Mouse (Mus musculus): ENCODE measurements around the gene Pidd1. TPM values are rescaled to one million over a fixed set of nuclear protein-coding genes. Genes with fewer than 3 reads are reported as not detected.
A peak's percentile ranks its signal among the peaks of the same experiment; 100 is the strongest.

Pidd1 gene
- polyA plus RNA-seq, 1 experiment from 2014 or later: 9.7 TPM

- H3K9me3 ChIP-seq (replicated peaks; ENCODE audit: control insufficient read depth, low read length): no peaks in the 10 kb centered on the region
- peak overlapping the region; percentile 80 for H3K4me2 ChIP-seq (ENCODE audit: low read depth, low read length)
- H3K9ac ChIP-seq (ENCODE audit: low read length): peak overlapping the region; percentile 88
- peaks cover 44% of the 10 kb centered on the region for H3K4me1 ChIP-seq (ENCODE audit: control insufficient read depth, insufficient read depth, low read length)
- peaks cover 27% of the 10 kb centered on the region for H3K36me3 ChIP-seq (ENCODE audit: control insufficient read depth, insufficient read depth)
- peak overlapping the region; percentile 79 for H3K4me3 ChIP-seq (ENCODE audit: low read length)
- peak overlapping the region; percentile 94 for H3K27ac ChIP-seq (ENCODE audit: low read length)
- 3% methylated on average over 8 of the region's 8 CpGs for WGBS
- peaks cover 11% of the 10 kb centered on the region for H3K27me3 ChIP-seq (ENCODE audit: control insufficient read depth, insufficient read depth, low read length)
- ATAC-seq (replicated peaks; ENCODE audit: extremely low read depth, insufficient read depth, low FRiP score): peak; percentile 75
These were observed 24.8 kb upstream of the Pidd1 start for GRCm38 (mm10) chr7:141468522-141469211.

- Histone ChIP-seq H3K27me3 (ENCODE audit: control insufficient read depth, insufficient read depth, low read length) (peaks cover 16% of the 10 kb centered on the region), H3K4me2 (ENCODE audit: low read depth, low read length) (peak overlapping the region; percentile 80), H3K4me1 (ENCODE audit: control insufficient read depth, insufficient read depth, low read length) (peaks cover 40% of the 10 kb centered on the region), H3K9ac (ENCODE audit: low read length) (peak overlapping the region; percentile 88), H3K4me3 (ENCODE audit: low read length) (peak overlapping the region; percentile 79), H3K27ac (ENCODE audit: low read length) (peak overlapping the region; percentile 94), H3K9me3 (replicated peaks; ENCODE audit: control insufficient read depth, low read length) (no peaks in the 10 kb centered on the region), H3K36me3 (ENCODE audit: control insufficient read depth, insufficient read depth) (peaks cover 27% of the 10 kb centered on the region)
- WGBS: 13% methylated on average over 5 of the region's 5 CpGs
- ATAC-seq (replicated peaks; ENCODE audit: extremely low read depth, insufficient read depth, low FRiP score): no peak
These were observed 24.3 kb upstream of the Pidd1 start for GRCm38 (mm10) chr7:141468164-141468521.

- Histone ChIP-seq H3K9me3 (replicated peaks; ENCODE audit: control insufficient read depth, low read length) (no peaks in the 10 kb centered on the region), H3K27me3 (ENCODE audit: control insufficient read depth, insufficient read depth, low read length) (peaks cover 22% of the 10 kb centered on the region), H3K9ac (ENCODE audit: low read length) (peak within 1 kb of the TSS; percentile 88), H3K27ac (ENCODE audit: low read length) (peak within 1 kb of the TSS; percentile 94), H3K36me3 (ENCODE audit: control insufficient read depth, insufficient read depth) (peaks cover 23% of the 10 kb centered on the region), H3K4me2 (ENCODE audit: low read depth, low read length) (peak within 1 kb of the TSS; percentile 80), H3K4me3 (ENCODE audit: low read length) (peak within 1 kb of the TSS; percentile 79), H3K4me1 (ENCODE audit: control insufficient read depth, insufficient read depth, low read length) (peaks cover 40% of the 10 kb centered on the region)
- under 1% methylated on average over 52 of the region's 52 CpGs for WGBS
- peak; percentile 77 for ATAC-seq (replicated peaks; ENCODE audit: extremely low read depth, insufficient read depth, low FRiP score)
These were observed 23.6 kb upstream of the Pidd1 start, which contains the start of gene Cd151 for GRCm38 (mm10) chr7:141467230-141468030. Cd151 (plus strand) TSS chr7:141467392.

- H3K9me3 ChIP-seq (replicated peaks; ENCODE audit: control insufficient read depth, low read length): no peaks in the 10 kb centered on the region
- H3K27ac ChIP-seq (ENCODE audit: low read length): peak overlapping the region; percentile 94
- no peak for ATAC-seq (replicated peaks; ENCODE audit: extremely low read depth, insufficient read depth, low FRiP score)
- H3K27me3 ChIP-seq (ENCODE audit: control insufficient read depth, insufficient read depth, low read length): peaks cover 27% of the 10 kb centered on the region
- H3K4me2 ChIP-seq (ENCODE audit: low read depth, low read length): peak overlapping the region; percentile 80
- H3K36me3 ChIP-seq (ENCODE audit: control insufficient read depth, insufficient read depth): peaks cover 19% of the 10 kb centered on the region
- H3K4me1 ChIP-seq (ENCODE audit: control insufficient read depth, insufficient read depth, low read length): peaks cover 47% of the 10 kb centered on the region
- H3K9ac ChIP-seq (ENCODE audit: low read length): peak overlapping the region; percentile 88
- H3K4me3 ChIP-seq (ENCODE audit: low read length): peak overlapping the region; percentile 79
- WGBS: 62% methylated on average over 10 of the region's 10 CpGs
These were observed 22.9 kb upstream of the Pidd1 start for GRCm38 (mm10) chr7:141466607-141467148.

- Histone ChIP-seq H3K27ac (ENCODE audit: low read length) (peak overlapping the region; percentile 41), H3K4me3 (ENCODE audit: low read length) (no peak overlapping the region), H3K9me3 (replicated peaks; ENCODE audit: control insufficient read depth, low read length) (no peaks in the 10 kb centered on the region), H3K4me2 (ENCODE audit: low read depth, low read length) (no peak overlapping the region), H3K9ac (ENCODE audit: low read length) (no peak overlapping the region), H3K36me3 (ENCODE audit: control insufficient read depth, insufficient read depth) (peaks cover 13% of the 10 kb centered on the region), H3K27me3 (ENCODE audit: control insufficient read depth, insufficient read depth, low read length) (peaks cover 27% of the 10 kb centered on the region), H3K4me1 (ENCODE audit: control insufficient read depth, insufficient read depth, low read length) (peaks cover 51% of the 10 kb centered on the region)
- ATAC-seq (replicated peaks; ENCODE audit: extremely low read depth, insufficient read depth, low FRiP score): no peak
- 63% methylated on average over 7 of the region's 7 CpGs for WGBS
These were observed 22.2 kb upstream of the Pidd1 start for GRCm38 (mm10) chr7:141466045-141466394.

GRCm38 (mm10) chr7:141465388-141466044 lies 21.7 kb upstream of the Pidd1 start:
- WGBS: 36% methylated on average over 8 of the region's 10 CpGs
- peaks cover 51% of the 10 kb centered on the region for H3K4me1 ChIP-seq (ENCODE audit: control insufficient read depth, insufficient read depth, low read length)
- peak overlapping the region; percentile 41 for H3K27ac ChIP-seq (ENCODE audit: low read length)
- H3K4me3 ChIP-seq (ENCODE audit: low read length): no peak overlapping the region; the same call in 1 of the 2 replicates
- H3K27me3 ChIP-seq (ENCODE audit: control insufficient read depth, insufficient read depth, low read length): peaks cover 31% of the 10 kb centered on the region
- no peak for ATAC-seq (replicated peaks; ENCODE audit: extremely low read depth, insufficient read depth, low FRiP score)
- H3K9ac ChIP-seq (ENCODE audit: low read length): no peak overlapping the region; the same call in 1 of the 2 replicates
- H3K4me2 ChIP-seq (ENCODE audit: low read depth, low read length): peak overlapping the region; percentile 56; the same call in 1 of the 2 replicates
- peaks cover 9% of the 10 kb centered on the region for H3K36me3 ChIP-seq (ENCODE audit: control insufficient read depth, insufficient read depth)
- H3K9me3 ChIP-seq (replicated peaks; ENCODE audit: control insufficient read depth, low read length): no peaks in the 10 kb centered on the region

- H3K9me3 ChIP-seq (replicated peaks; ENCODE audit: control insufficient read depth, low read length): no peaks in the 10 kb centered on the region
- WGBS: 11% methylated on average over 38 of the region's 38 CpGs
- H3K4me2 ChIP-seq (ENCODE audit: low read depth, low read length): peak overlapping the region; percentile 56
- H3K4me1 ChIP-seq (ENCODE audit: control insufficient read depth, insufficient read depth, low read length): peaks cover 45% of the 10 kb centered on the region
- H3K4me3 ChIP-seq (ENCODE audit: low read length): peak overlapping the region; percentile 36
- H3K9ac ChIP-seq (ENCODE audit: low read length): peak overlapping the region; percentile 58
- ATAC-seq (replicated peaks; ENCODE audit: extremely low read depth, insufficient read depth, low FRiP score): no peak
- peak overlapping the region; percentile 74 for H3K27ac ChIP-seq (ENCODE audit: low read length)
- peaks cover 32% of the 10 kb centered on the region for H3K27me3 ChIP-seq (ENCODE audit: control insufficient read depth, insufficient read depth, low read length)
- H3K36me3 ChIP-seq (ENCODE audit: control insufficient read depth, insufficient read depth): peaks cover 4% of the 10 kb centered on the region
These were observed 20.9 kb upstream of the Pidd1 start for GRCm38 (mm10) chr7:141464603-141465201.

- WGBS: 37% methylated on average over 12 of the region's 12 CpGs
- H3K36me3 ChIP-seq (ENCODE audit: control insufficient read depth, insufficient read depth): peaks cover 10% of the 10 kb centered on the region; the same call in 1 of the 2 replicates
- peak overlapping the region; percentile 58 for H3K9ac ChIP-seq (ENCODE audit: low read length)
- peak; percentile 5; the same call in 1 of the 2 replicates for ATAC-seq (replicated peaks; ENCODE audit: extremely low read depth, insufficient read depth, low FRiP score)
- H3K27me3 ChIP-seq (ENCODE audit: control insufficient read depth, insufficient read depth, low read length): peaks cover 32% of the 10 kb centered on the region
- H3K27ac ChIP-seq (ENCODE audit: low read length): peak overlapping the region; percentile 74
- H3K4me1 ChIP-seq (ENCODE audit: control insufficient read depth, insufficient read depth, low read length): peaks cover 38% of the 10 kb centered on the region
- H3K4me2 ChIP-seq (ENCODE audit: low read depth, low read length): peak overlapping the region; percentile 56
- peak overlapping the region; percentile 36 for H3K4me3 ChIP-seq (ENCODE audit: low read length)
- no peaks in the 10 kb centered on the region for H3K9me3 ChIP-seq (replicated peaks; ENCODE audit: control insufficient read depth, low read length)
These were observed 20.2 kb upstream of the Pidd1 start for GRCm38 (mm10) chr7:141463824-141464602.

Measured in heart, embryonic 16.5 days (tissue).